ENCODE assay signal across 8 mouse cellular contexts in genomic region chr16:56048038-56048437, GRCm38 (mm10). TPM values are rescaled to one million over a fixed set of nuclear protein-coding genes. Genes with fewer than 3 reads are reported as not detected.
DNase-seq lines count a peak whose midpoint lies in the region; ATAC-seq and TF ChIP-seq lines count a peak whose summit lies in the region.
"Not testable (repeated sequence)": the region's sequence is repeated elsewhere in the genome, so short reads cannot be mapped to it uniquely, and the experiment has no call there.

Gene Senp7, plus strand, starts transcription at chr16:56048338.

- not testable (repeated sequence) for H3K4me2 ChIP-seq in hindbrain, embryonic 11.5 days (replicated peaks; ENCODE audit: low read depth, low read length); limb, embryonic 15.5 days; midbrain, embryonic 14.5 days (ENCODE audit: low read length)

- H3K9me3 ChIP-seq in hindbrain, embryonic 11.5 days (ENCODE audit: control insufficient read depth, low read length); limb, embryonic 15.5 days; midbrain, embryonic 14.5 days (ENCODE audit: control insufficient read depth, low read length): not testable (repeated sequence)

- not testable (repeated sequence) for TF ChIP-seq CTCF in embryonic fibroblast, embryonic 13.5 days (IDR thresholded peaks at IDR 0.05; ENCODE audit: borderline replicate concordance, insufficient read depth, low read length)

- not testable (repeated sequence) for H3K9ac ChIP-seq in hindbrain, embryonic 11.5 days (ENCODE audit: low read depth, low read length); limb, embryonic 15.5 days; midbrain, embryonic 14.5 days (replicated peaks; ENCODE audit: low read length)

- not testable (repeated sequence) for H3K4me1 ChIP-seq in embryonic fibroblast, embryonic 13.5 days (ENCODE audit: control insufficient read depth, insufficient read depth, low read length); hindbrain, embryonic 11.5 days (replicated peaks; ENCODE audit: control insufficient read depth, insufficient read depth, low read length); limb, embryonic 15.5 days; midbrain, embryonic 14.5 days (ENCODE audit: control insufficient read depth, insufficient read depth, low read length)

- not testable (repeated sequence) for ATAC-seq in granulocyte monocyte progenitor cell, adult 5-6 weeks (replicated peaks; ENCODE audit: poor library complexity, severe bottlenecking); hindbrain, embryonic 11.5 days (ENCODE audit: low FRiP score); limb, embryonic 15.5 days (ENCODE audit: insufficient number of reproducible peaks, low FRiP score, low TSS enrichment, low read depth); midbrain, embryonic 14.5 days (ENCODE audit: low FRiP score, low TSS enrichment)

- H3K27ac ChIP-seq in embryonic fibroblast, embryonic 13.5 days (ENCODE audit: insufficient read depth, low read length); hindbrain, embryonic 11.5 days (ENCODE audit: low read depth, low read length); limb, embryonic 15.5 days; midbrain, embryonic 14.5 days (replicated peaks; ENCODE audit: low read depth, low read length): not testable (repeated sequence)

- no CpG with 5 or more reads among the region's 4 CpGs for WGBS in hindbrain, embryonic 11.5 days
- no CpG with 5 or more reads among the region's 4 CpGs for WGBS in limb, embryonic 15.5 days
- no CpG with 5 or more reads among the region's 4 CpGs for WGBS in midbrain, embryonic 14.5 days

- DNase-seq in adrenal gland, postnatal 10 days; hindbrain, embryonic 11.5 days (ENCODE audit: low spot score); layer of hippocampus, adult 8-10 months (ENCODE audit: low spot score in 2 of 2); midbrain, embryonic 14.5 days; urinary bladder, adult 2 months (ENCODE audit: low spot score): not testable (repeated sequence)

- H3K4me3 ChIP-seq in embryonic fibroblast, embryonic 13.5 days (ENCODE audit: insufficient read depth, low read length); hindbrain, embryonic 11.5 days (ENCODE audit: low read depth, low read length); limb, embryonic 15.5 days; midbrain, embryonic 14.5 days (replicated peaks; ENCODE audit: low read depth, low read length): not testable (repeated sequence)

- H3K27me3 ChIP-seq in hindbrain, embryonic 11.5 days (ENCODE audit: control insufficient read depth, insufficient read depth, low read length); limb, embryonic 15.5 days; midbrain, embryonic 14.5 days (ENCODE audit: control insufficient read depth, insufficient read depth, low read length): not testable (repeated sequence)

- not testable (repeated sequence) for H3K36me3 ChIP-seq in hindbrain, embryonic 11.5 days (ENCODE audit: control insufficient read depth, insufficient read depth, low read length); limb, embryonic 15.5 days; midbrain, embryonic 14.5 days (ENCODE audit: control insufficient read depth, insufficient read depth, low read length)

- TF ChIP-seq POLR2A in embryonic fibroblast, embryonic 13.5 days (IDR thresholded peaks at IDR 0.05; ENCODE audit: low read depth, low read length): not testable (repeated sequence)

RNA-seq across cellular contexts. Expression of gene Senp7, which starts in this region (rescaled TPM):
- total RNA-seq in adrenal gland, postnatal 10 days (2021): 10 to 100 TPM; 18.8 to 29.1 TPM
- polyA plus RNA-seq in embryonic fibroblast, embryonic 13.5 days (2011; ENCODE audit: insufficient read length, low read depth, missing spikeins): 22.7 and 33.2 TPM in 2 replicates
- total RNA-seq in granulocyte monocyte progenitor cell, adult 5-6 weeks (2014; fragmentation: Nextera tagmentation): 26.1 and 41.5 TPM in 2 replicates
- 19.7 and 27.7 TPM in 2 replicates for total RNA-seq in granulocyte monocyte progenitor cell, adult 5-6 weeks (2017)
- 41.3 and 61.2 TPM in 2 replicates for polyA plus RNA-seq in hindbrain, embryonic 11.5 days (2014; fragmentation: Nextera tagmentation; extraction: Ambion mirVana)
- total RNA-seq in layer of hippocampus, adult 8-10 months (2022): 10 to 100 TPM; 46.4 to 57.0 (median 52.0) TPM
- 36.1 and 36.9 TPM in 2 replicates for polyA plus RNA-seq in limb, embryonic 15.5 days (2015; fragmentation: Nextera tagmentation; extraction: Ambion mirVana)
- polyA plus RNA-seq in midbrain, embryonic 14.5 days (2014; fragmentation: Nextera tagmentation; extraction: Ambion mirVana): 59.6 and 70.9 TPM in 2 replicates
- polyA plus RNA-seq in urinary bladder, adult 2 months (2012; rRNA removed): 11.7 and 12.8 TPM in 2 replicates
